Mouse (Mus musculus) heart, embryonic 14.5 days (tissue): ENCODE measurements around the gene Olfr541. TPM values are rescaled to one million over a fixed set of nuclear protein-coding genes. Genes with fewer than 3 reads are reported as not detected.
"Not testable (repeated sequence)": the region's sequence is repeated elsewhere in the genome, so short reads cannot be mapped to it uniquely, and the experiment has no call there.

Experiments used
- ATAC-seq: fragments of 200-750 bp; cut with Nextera tagmentation; 2 replicates; pipeline ENCODE4 v1.8.0; 2017; ENCODE audit warnings: low read depth, moderate TSS enrichment; ENCODE audit not compliant: insufficient number of reproducible peaks, insufficient read depth, low FRiP score
- H3K27ac ChIP-seq, 2 experiments: fragments of 200-500 bp in 1 of 2; fragments of 300-500 bp in 1 of 2; sonication (generic) in 1 of 2; replicated peaks in 1 of 2; 2 replicates each; pipeline ENCODE4 v1.5.1; 2012 to 2014; ENCODE audit warnings: low read depth in 2 of 2, low read length in 2 of 2, control low read depth in 1 of 2, mild to moderate bottlenecking in 1 of 2, mixed read lengths in 1 of 2; ENCODE audit not compliant: control insufficient read depth in 1 of 2, insufficient read depth in 1 of 2
- H3K27me3 ChIP-seq: fragments of 300-500 bp; sonication (generic); 2 replicates; pipeline ENCODE4 v1.6.1; 2014; ENCODE audit warnings: mild to moderate bottlenecking, low read length, control low read depth; ENCODE audit not compliant: control insufficient read depth, insufficient read depth
- H3K36me3 ChIP-seq: fragments of 300-500 bp; sonication (generic); 2 replicates; pipeline ENCODE4 v1.6.1; 2014; ENCODE audit warnings: mild to moderate bottlenecking, control low read depth, low read length, mixed read lengths; ENCODE audit not compliant: control insufficient read depth, insufficient read depth
- H3K4me1 ChIP-seq, 2 experiments: fragments of 200-500 bp in 1 of 2; fragments of 300-500 bp in 1 of 2; sonication (generic) in 1 of 2; 2 replicates each; pipeline ENCODE4 v1.6.1; 2012 to 2014; ENCODE audit warnings: low read length in 2 of 2, control low read depth in 1 of 2, mixed read lengths in 1 of 2; ENCODE audit not compliant: control insufficient read depth in 2 of 2, insufficient read depth in 2 of 2
- H3K4me2 ChIP-seq: fragments of 300-500 bp; sonication (generic); 2 replicates; pipeline ENCODE4 v1.6.1; 2014; ENCODE audit warnings: mild to moderate bottlenecking, low read length
- H3K4me3 ChIP-seq, 2 experiments: fragments of 200-500 bp in 1 of 2; fragments of 300-500 bp in 1 of 2; sonication (generic) in 1 of 2; 2 replicates each; pipeline ENCODE4 v1.5.1; 2012 to 2014; ENCODE audit warnings: low read length in 2 of 2, mild to moderate bottlenecking in 2 of 2, control low read depth in 1 of 2, low read depth in 1 of 2, moderate library complexity in 1 of 2; ENCODE audit not compliant: control insufficient read depth in 1 of 2, insufficient read depth in 1 of 2
- H3K9ac ChIP-seq: fragments of 300-500 bp; sonication (generic); 2 replicates; pipeline ENCODE4 v1.6.1; 2014; ENCODE audit warnings: mild to moderate bottlenecking, low read length
- H3K9me3 ChIP-seq: fragments of 300-500 bp; sonication (generic); 2 replicates; pipeline ENCODE4 v1.6.1; 2016; ENCODE audit warnings: low read length, control low read depth; ENCODE audit not compliant: control insufficient read depth
- WGBS: fragments of 180-500 bp; shearing (Covaris S2); extraction: QIAGEN DNeasy Blood & Tissue Kit; methylation state at CpG from one replicate; pipeline ENCODE4 v1.1.7; 2014; 5-methylcytosine and 5-hydroxymethylcytosine counted together
- polyA plus RNA-seq: library from polyadenylated mRNA; unstranded; fragments of >200 nt; fragmentation: Nextera tagmentation; extraction: Ambion mirVana; gene quantifications from 2 replicates; pipeline ENCODE4 v1.2.1, GENCODE M21; 2014

Olfr541 gene
- polyA plus RNA-seq = not detected in 2 replicates

- Histone ChIP-seq H3K27ac (no peak within 1 kb of the TSS), H3K4me1 (no peaks in the 10 kb centered on the region), H3K4me3 (no peak within 1 kb of the TSS), H3K36me3 (no peaks in the 10 kb centered on the region), H3K27me3 (no peaks in the 10 kb centered on the region), H3K9me3 (no peaks in the 10 kb centered on the region), H3K9ac (no peak within 1 kb of the TSS), H3K4me2 (no peak within 1 kb of the TSS)
- ATAC-seq = no peak
Observed at GRCm38 (mm10) chr7:140696967-140697366, at the start of gene Olfr541. Gene Olfr541, plus strand, starts transcription at chr7:140697267.

GRCm38 (mm10) chr7:140659630-140660029 lies 37.4 kb upstream of the Olfr541 start, which contains the start of gene Olfr539:
Gene Olfr539, plus strand, starts transcription at chr7:140659930.
- no peaks in the 10 kb centered on the region for H3K36me3 ChIP-seq
- no peaks in the 10 kb centered on the region for H3K27me3 ChIP-seq
- no peak within 1 kb of the TSS for H3K4me3 ChIP-seq
- H3K9me3 ChIP-seq = no peaks in the 10 kb centered on the region
- WGBS = 70% methylated on average over 4 of the region's 4 CpGs
- no peak within 1 kb of the TSS for H3K9ac ChIP-seq
- no peaks in the 10 kb centered on the region for H3K4me1 ChIP-seq
- ATAC-seq = no peak
- no peak within 1 kb of the TSS for H3K27ac ChIP-seq
- no peak within 1 kb of the TSS for H3K4me2 ChIP-seq

GRCm38 (mm10) chr7:140670693-140671092 lies 26.4 kb upstream of the Olfr541 start:
- not testable (repeated sequence) for ATAC-seq, H3K27me3 ChIP-seq, H3K4me1 ChIP-seq, H3K36me3 ChIP-seq, H3K4me3 ChIP-seq, H3K4me2 ChIP-seq, H3K27ac ChIP-seq, H3K9ac ChIP-seq, H3K9me3 ChIP-seq
- 66% methylated on average over 3 of the region's 3 CpGs for WGBS

- H3K27ac ChIP-seq = no peak overlapping the region
- H3K4me3 ChIP-seq = 0 out of 4 replicates have a peak overlapping the region, but pooled peaks of 1 of the 2 experiments have one; percentile 6
- H3K4me2 ChIP-seq = peak overlapping the region; percentile 29
- no peaks in the 10 kb centered on the region for H3K27me3 ChIP-seq
- H3K36me3 ChIP-seq = no peaks in the 10 kb centered on the region
- H3K9ac ChIP-seq = no peak overlapping the region
- H3K4me1 ChIP-seq = no peaks in the 10 kb centered on the region
- ATAC-seq = no peak
- 0 out of 2 replicates have a peak, but pooled peaks cover 6% of the 10 kb centered on the region for H3K9me3 ChIP-seq
- under 1% methylated on average over 6 of the region's 6 CpGs for WGBS
Observed at GRCm38 (mm10) chr7:140675863-140676262, 21.2 kb upstream of the Olfr541 start.

- not testable (repeated sequence) for H3K4me2 ChIP-seq, H3K9ac ChIP-seq, H3K9me3 ChIP-seq, H3K27me3 ChIP-seq, ATAC-seq, H3K36me3 ChIP-seq, H3K4me3 ChIP-seq, H3K27ac ChIP-seq, H3K4me1 ChIP-seq
- 55% methylated on average over 4 of the region's 4 CpGs for WGBS
Observed at GRCm38 (mm10) chr7:140679591-140679990, 17.5 kb upstream of the Olfr541 start.

GRCm38 (mm10) chr7:140681651-140682050 lies 15.4 kb upstream of the Olfr541 start, which contains the start of gene Olfr45:
Gene Olfr45, plus strand, starts transcription at chr7:140681951.
- 83% methylated on average over 1 of the region's 1 CpGs for WGBS
- Histone ChIP-seq H3K9me3 (no peaks in the 10 kb centered on the region), H3K36me3 (no peaks in the 10 kb centered on the region), H3K4me3 (no peak within 1 kb of the TSS), H3K27me3 (no peaks in the 10 kb centered on the region), H3K9ac (no peak within 1 kb of the TSS), H3K4me2 (no peak within 1 kb of the TSS), H3K27ac (no peak within 1 kb of the TSS), H3K4me1 (no peaks in the 10 kb centered on the region)
- ATAC-seq = no peak

- Histone ChIP-seq H3K4me1 (no peaks in the 10 kb centered on the region), H3K27me3 (no peaks in the 10 kb centered on the region), H3K4me3 (no peak overlapping the region), H3K36me3 (no peaks in the 10 kb centered on the region), H3K9ac (no peak overlapping the region), H3K4me2 (no peak overlapping the region), H3K27ac (no peak overlapping the region), H3K9me3 (no peaks in the 10 kb centered on the region)
- no peak for ATAC-seq
- WGBS = 66% methylated on average over 2 of the region's 2 CpGs
Observed at GRCm38 (mm10) chr7:140706348-140706747, 9.3 kb downstream of the Olfr541 start.

- Histone ChIP-seq H3K4me2 (no peak overlapping the region), H3K36me3 (no peaks in the 10 kb centered on the region), H3K27me3 (no peaks in the 10 kb centered on the region), H3K9me3 (no peaks in the 10 kb centered on the region), H3K4me1 (no peaks in the 10 kb centered on the region), H3K27ac (no peak overlapping the region), H3K4me3 (no peak overlapping the region), H3K9ac (no peak overlapping the region)
- 70% methylated on average over 6 of the region's 6 CpGs for WGBS
- ATAC-seq = no peak
Observed at GRCm38 (mm10) chr7:140707536-140708284, 10.6 kb downstream of the Olfr541 start.
